Mouse (Mus musculus): ENCODE measurements around the gene 4930524B15Rik.
A peak's percentile ranks its signal among the peaks of the same experiment; 100 is the strongest.
"Not testable (repeated sequence)": the region's sequence is repeated elsewhere in the genome, so short reads cannot be mapped to it uniquely, and the experiment has no call there.

Gene 4930524B15Rik

GRCm38 (mm10) chr11:31965256-31966134 lies at the start of gene 4930524B15Rik:
Gene 4930524B15Rik (plus strand): TSS chr11:31965592.
- DNase-seq (ENCODE audit: low spot score) = no peak

DNA sequence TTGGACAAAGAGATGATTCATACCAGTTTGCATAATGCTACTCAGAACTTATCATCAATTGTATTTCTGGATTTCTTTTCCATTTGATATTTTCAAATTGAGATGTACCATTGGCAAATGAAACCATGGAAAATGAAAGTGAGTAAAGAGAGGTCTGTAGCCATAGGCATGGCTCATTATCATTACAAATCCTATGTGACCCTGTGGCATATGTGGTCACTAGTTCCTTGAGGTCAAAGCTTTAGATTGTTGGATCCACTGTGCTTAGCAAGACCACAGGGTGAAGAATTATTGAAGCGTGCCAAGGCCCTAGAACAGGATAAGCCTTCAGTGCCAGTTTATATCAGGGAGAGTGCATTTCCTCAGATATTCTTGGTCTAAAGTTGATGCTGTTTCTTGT lies 47.6 kb upstream of the 4930524B15Rik start:
- DNase-seq (ENCODE audit: low spot score) = no peak

DNA sequence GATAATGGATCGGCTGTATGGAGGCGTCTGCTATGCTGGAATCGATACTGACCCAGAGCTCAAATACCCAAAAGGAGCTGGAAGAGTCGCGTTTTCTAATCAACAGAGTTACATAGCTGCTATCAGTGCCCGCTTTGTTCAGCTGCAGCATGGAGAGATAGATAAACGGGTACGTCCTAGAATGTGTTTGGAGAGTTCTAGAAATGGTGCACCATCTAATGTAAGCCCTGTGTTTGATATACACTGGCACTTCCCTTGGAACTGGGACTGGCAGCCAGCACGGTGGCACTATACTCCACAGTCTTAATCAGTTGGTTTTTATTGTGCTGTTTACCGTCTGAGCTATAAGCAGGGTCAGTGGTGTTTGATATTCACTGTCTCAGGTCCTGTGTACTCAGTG lies 35.3 kb upstream of the 4930524B15Rik start:
- no peak for DNase-seq (ENCODE audit: low spot score)

DNA sequence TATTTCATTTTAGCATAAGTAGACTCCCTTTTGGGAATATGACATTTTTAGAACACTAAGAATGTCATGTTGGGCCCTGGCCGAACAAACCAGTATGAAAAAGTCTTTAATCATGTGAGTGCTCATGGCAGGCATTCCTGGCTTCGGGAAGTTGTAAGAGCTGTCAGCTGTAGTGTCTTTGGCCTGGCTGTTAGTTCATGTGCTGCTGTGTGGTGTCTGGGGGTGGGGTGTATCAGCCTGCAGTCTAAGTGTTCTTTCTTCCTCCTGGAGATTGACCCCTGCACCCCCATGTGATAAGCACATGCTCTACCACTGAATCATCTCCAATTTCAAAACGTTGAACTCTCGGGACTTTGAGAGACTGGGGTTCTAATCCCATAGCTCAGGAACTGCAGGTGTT lies 29.7 kb upstream of the 4930524B15Rik start:
- no peak for DNase-seq (ENCODE audit: low spot score)

GRCm38 (mm10) chr11:31936910-31937525 lies 28.4 kb upstream of the 4930524B15Rik start:
- DNase-seq (ENCODE audit: low spot score) = no peak

GRCm38 (mm10) chr11:31940898-31941639 lies 24.3 kb upstream of the 4930524B15Rik start:
- peak; percentile 69 for DNase-seq (ENCODE audit: low spot score)

DNA sequence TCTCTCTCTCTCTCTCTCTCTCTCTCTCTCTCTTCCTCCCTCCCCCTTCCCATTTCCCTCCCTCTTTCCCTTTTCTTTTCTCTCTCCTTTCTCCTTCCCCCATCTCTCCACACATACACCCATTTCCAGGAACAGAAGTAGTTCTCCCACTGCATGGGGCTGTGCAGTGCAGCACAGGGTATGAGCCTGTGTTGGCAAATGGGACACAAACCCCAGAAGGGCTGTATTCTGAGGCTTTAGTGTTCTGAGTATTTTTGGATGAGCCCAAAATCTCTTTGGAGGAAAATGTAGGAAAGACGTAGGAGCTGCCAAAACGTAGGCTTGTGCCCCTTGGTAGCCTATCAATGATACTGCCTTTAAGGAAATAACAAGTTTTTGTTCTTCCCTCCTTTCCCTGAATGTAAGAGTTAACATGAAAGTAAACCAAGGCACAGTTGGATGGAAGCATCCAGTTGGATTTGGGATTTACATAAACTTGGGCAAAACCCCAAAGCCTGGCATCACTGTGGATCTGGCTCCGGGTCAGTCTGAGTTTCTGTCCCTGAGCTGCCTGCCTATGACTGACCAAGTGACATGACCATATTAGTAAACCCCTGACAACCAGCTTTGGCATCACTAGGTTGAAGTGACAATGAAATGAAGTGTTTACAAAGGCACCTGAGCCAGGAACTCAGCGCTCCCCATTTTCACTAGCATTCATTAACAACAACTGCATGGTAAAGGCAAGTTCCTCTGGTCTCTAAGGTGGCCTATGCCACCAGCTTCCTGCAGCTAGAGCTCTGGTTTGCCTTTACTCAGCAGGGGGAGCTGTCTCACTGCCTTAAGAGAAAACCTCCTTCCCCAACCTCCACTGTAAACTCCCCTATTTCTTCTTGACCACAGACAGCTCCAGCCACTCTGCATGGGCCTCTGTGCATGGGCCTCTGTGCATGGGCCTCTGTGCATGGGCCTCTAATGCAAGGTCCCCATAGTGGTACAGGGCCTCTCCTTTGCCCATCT lies 23.5 kb upstream of the 4930524B15Rik start:
- DNase-seq (ENCODE audit: low spot score) = no peak

- no peak for DNase-seq (ENCODE audit: low spot score)
Observed at GRCm38 (mm10) chr11:31945471-31945870, 19.9 kb upstream of the 4930524B15Rik start.

GRCm38 (mm10) chr11:31948462-31949330 lies 16.7 kb upstream of the 4930524B15Rik start:
- no peak for DNase-seq (ENCODE audit: low spot score)

DNA sequence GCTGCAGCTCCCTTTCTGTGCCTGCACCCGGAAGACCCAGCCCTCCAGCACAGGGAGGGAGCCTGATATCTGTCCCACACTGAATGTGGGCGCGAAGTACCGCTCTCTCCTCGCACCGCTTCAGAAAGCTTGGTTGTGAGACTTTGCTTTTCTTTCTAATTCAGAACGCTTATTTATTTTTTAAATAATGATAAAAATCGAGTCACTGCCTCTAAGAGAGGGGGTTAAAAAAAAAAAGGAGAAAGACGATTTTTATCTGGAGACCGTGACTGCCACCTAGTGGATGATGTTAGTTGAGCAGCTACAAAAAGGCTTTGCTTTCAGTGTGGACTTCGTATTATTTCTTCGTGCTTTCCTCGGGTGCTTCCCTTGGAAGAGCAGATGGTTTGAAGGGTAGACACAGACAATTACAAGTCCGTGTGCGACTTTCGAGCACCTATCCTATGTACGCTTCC lies 16.0 kb upstream of the 4930524B15Rik start:
- peak; percentile 79 for DNase-seq (ENCODE audit: low spot score)

DNA sequence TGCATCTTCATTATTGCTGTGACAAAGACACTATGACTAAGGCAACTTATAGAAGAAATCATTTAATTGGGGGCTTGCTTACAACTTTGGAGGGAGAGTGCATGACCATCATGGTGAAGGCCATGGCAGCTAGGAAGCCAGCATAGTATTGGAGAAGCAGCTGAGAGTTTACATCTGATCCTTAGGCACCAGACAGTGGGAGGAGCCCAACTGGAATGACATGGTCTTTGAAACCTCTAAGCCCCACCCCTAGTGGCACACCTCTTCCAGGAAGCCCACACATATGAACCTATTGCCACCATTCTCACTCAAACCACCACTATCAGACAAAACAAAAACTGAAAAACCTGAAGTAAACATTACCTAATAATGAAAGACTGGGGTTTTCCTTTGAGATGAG lies 5.3 kb upstream of the 4930524B15Rik start:
- no peak for DNase-seq (ENCODE audit: low spot score)

GRCm38 (mm10) chr11:31963993-31964392 lies 1.4 kb upstream of the 4930524B15Rik start:
- no peak for DNase-seq (ENCODE audit: low spot score)

DNA sequence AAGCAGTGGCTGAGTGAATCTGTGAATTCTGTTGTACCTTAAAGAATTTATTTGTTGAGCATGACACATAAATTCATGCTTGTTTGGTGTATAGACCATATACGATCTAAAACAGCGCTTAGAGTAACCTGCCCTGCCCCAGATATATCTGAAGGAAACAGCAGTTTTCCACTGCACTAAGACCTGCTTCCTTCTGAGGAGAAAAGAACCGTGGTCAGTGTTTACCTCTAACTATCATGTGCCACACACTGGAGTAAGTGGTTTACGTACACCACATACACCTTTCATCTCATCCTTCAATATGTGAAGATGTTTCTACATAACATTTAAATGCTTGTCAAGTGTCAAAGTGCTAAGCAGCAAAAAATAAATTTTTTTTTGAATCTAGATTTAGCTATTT lies 8.7 kb downstream of the 4930524B15Rik start:
- no peak for DNase-seq (ENCODE audit: low spot score)

DNA sequence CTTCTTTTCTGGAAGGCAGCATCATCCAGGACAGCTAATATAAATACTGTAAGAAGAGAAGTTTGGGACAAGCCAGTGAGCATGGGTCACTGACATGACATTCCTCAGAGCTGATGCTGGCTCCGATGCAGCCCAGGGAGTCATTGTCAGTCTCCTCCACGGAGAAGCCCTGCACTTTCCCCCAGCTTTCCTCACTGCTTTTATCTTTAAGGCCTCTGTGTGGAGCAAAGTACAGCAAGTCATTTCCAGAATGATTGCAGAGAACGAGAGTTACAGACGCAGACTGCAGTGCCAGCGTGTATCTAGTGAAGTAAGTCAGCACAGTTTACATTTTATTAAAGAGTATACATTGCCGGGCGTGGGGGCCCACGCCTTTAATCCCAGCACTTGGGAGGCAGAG lies 9.4 kb downstream of the 4930524B15Rik start:
- no peak for DNase-seq (ENCODE audit: low spot score)

DNA sequence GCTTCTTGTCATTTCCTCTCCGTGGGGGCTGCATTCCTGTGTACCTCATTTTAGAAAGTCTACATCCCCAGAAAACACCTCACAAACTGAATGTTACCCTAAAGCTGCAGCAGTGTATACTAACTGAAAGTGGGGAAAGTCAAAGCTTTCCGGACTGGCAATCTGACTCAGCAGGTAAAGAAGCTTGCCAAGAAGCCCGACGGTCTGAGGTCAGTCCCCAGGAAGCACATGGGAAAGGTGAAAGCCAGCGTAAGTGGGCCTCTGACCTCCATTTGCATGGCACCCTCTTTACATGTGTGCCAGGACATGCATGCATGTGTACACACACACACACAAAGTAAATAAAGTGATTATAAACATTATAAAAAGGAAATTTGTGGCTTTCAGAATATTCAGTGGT lies 10.3 kb downstream of the 4930524B15Rik start:
- DNase-seq (ENCODE audit: low spot score) = no peak

GRCm38 (mm10) chr11:31976137-31976536 lies 10.7 kb downstream of the 4930524B15Rik start:
- DNase-seq (ENCODE audit: low spot score) = no peak

DNA sequence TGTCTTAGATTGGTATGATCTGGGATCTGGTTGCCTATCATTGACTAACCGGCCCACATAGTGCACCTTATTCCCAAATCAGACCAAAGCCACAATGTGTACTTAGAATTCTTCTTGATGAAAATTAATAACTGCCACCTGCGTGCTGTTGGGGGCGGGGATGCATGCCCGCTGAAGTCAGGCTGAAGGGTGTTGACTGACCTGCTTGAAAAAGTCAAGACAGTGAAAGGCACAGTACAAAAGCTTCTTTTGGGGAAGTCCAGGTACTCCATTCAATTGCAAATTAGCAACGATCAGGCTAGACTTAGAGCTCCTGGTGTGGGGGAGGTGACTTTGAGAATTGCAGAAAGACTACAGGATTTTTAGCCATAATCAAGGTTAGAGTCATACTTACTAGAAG lies 14.7 kb downstream of the 4930524B15Rik start:
- not testable (repeated sequence) for DNase-seq (ENCODE audit: low spot score)

GRCm38 (mm10) chr11:31981830-31982229 lies 16.4 kb downstream of the 4930524B15Rik start:
- DNase-seq (ENCODE audit: low spot score) = no peak

DNA sequence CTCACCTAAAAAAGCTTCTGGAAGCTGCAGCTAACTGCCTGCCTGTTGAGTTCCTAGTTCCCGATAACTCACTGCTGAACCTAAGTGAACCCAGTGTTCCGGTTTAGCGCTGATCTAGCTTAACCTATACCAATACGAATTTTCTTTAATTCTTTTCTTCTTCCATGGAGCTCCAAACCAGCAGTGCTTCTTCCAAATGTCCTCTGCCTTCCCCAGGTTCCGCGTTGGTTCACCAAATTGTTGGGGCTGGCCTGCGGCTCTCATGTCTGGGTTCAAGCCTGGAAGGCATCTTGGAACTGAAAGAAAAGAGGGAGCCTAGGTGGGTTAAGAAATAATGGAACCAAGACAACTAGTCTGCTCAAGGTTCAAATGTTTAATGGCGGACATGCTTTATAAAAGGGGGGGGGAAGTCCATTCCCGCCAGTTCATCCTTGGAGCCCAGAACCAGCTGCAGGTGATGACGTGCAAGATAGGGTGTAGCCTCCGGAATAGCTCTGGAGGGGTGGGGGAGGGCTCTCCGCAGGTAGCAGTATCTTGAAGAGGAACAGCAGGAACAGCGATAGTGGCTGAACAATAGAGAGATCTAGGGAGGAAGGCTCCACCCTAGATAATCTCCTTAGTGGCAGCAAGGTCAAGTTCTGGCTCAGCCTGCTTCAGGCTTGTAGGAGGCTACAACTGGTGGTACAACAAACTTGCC lies 17.0 kb downstream of the 4930524B15Rik start:
- DNase-seq (ENCODE audit: low spot score) = not testable (repeated sequence)

GRCm38 (mm10) chr11:31983249-31983648 lies 17.9 kb downstream of the 4930524B15Rik start:
- no peak for DNase-seq (ENCODE audit: low spot score)

Measured in layer of hippocampus, adult 11-12 months (tissue).